Mouse (Mus musculus): ENCODE data around the gene Gmpr. TPM values are rescaled to one million over a fixed set of nuclear protein-coding genes. Genes with fewer than 3 reads are reported as not detected.

Gmpr gene
- total RNA-seq, 2 experiments from 2014 or later = 41.8 to 47.4 TPM

DNA sequence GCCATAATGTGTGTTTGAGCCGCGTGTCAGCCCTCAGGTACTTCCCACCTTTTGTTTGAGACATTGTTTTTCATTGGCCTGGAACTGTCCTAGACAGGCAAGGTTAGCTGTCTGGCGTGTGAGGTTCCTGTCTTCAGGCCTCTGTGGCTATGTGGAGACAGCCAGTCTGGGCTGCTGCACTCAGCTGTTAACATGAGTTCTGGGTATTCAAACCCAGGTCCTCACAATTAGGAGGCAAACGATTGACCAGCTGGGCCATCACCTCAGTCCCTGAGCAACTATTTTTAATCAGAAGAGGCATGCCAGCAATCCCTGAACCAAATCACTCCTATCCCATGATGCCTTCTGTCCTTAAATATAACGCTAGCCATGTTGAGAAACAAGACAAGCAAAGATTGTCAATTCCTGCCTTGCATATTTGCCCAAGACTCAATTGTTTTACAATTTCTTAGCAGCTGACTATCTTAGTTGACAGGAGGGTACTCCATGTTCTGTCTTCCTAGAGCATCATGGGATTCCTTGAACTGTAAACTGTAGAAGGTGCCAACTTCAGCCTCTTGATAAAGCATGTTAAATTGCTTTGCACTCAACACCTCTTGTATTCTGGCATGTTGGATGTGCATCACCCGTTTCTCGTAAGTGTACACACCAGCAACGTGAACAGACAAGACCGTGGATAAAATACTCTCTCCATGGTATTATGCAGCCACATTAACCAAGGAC is 28.6 kb downstream of the Gmpr start:
- intact Hi-C loops (cut with DNase I) = loop anchor here (5.0 kb wide), 2 partner anchors 426 to 721 kb away; no protein-coding TSS in a partner anchor
- no peak for DNase-seq (ENCODE audit: low spot score in 2 of 2)

DNA sequence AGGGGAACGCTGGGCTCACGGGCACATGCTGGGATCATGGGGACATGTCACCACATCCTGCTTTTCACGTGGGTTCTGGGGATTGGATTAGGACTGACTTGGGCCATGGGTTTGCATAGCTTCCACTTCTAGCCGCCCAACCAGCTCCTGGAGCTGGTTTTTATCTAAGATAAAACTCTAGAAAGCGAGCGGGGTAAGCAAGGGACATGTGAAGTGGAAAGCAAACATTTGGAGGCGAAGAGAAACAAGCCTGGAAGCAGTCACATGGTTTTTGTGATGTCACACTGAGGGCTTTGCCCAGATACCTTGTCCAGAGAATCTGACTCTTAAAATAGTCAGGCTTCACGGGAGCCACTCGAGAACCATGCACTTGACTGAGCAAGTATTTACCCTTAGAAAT is 29.9 kb downstream of the Gmpr start:
- intact Hi-C loops (cut with DNase I) = loop anchor here (5.0 kb wide), 2 partner anchors 425 to 720 kb away; no protein-coding TSS in a partner anchor
- no peak for DNase-seq (ENCODE audit: low spot score in 2 of 2)

DNA sequence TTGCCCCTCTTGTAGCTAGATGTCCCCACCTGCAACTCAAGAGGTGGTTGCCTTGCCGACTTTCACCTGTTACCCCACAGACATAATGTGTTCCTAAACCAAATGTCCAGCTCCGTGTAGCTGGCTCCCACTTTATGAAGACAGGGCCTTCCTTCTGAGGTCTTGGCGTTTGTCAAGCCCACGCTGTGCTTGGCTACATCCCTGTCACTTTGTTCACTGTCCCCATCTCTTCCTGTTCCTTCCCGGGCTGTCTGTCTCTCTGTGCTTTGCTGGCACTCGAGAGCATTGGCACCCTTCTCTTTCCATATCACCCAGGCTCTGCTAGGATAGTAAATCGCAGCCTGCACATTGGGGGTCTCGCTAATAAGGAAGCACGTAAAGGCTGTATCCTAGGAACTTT is 30.8 kb downstream of the Gmpr start:
- intact Hi-C loops (cut with DNase I) = loop anchor here (2.0 to 5.0 kb wide), 3 partner anchors 33 to 719 kb away; no protein-coding TSS in a partner anchor
- DNase-seq (ENCODE audit: low spot score in 2 of 2) = no peak

GRCm38 (mm10) chr13:45538532-45539204 is 31.4 kb downstream of the Gmpr start:
- intact Hi-C loops (cut with DNase I) = loop anchor here (2.0 to 5.0 kb wide), 3 partner anchors 32 to 719 kb away; no protein-coding TSS in a partner anchor
- DNase-seq (ENCODE audit: low spot score in 2 of 2) = peak; percentile 71 to 90

DNA sequence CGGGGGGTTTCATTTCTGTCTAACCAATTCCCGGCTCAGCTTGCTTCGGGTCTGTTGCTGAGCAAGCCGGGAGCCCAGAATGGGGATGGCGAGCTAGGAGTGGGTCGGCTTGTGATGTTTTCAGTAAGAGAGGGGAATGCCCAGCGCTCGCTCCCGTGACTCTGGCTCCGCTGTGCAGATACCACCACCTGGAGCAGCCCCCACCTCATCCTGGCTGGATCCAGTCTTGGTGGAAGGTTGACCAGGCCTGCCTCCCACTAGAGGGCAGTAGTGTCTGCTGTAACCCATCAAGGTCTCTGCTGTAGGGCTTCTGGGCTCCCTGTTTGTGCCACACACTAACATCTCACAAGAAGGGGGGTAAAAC is 31.9 kb downstream of the Gmpr start:
- DNase-seq (ENCODE audit: low spot score in 2 of 2) = peak; percentile 85 to 89

GRCm38 (mm10) chr13:45545974-45546373 is 38.7 kb downstream of the Gmpr start:
- intact Hi-C loops (cut with DNase I) = no loop called here
- DNase-seq (ENCODE audit: low spot score in 2 of 2) = no peak

More for the DNA sequence above, 31.9 kb downstream of the Gmpr start:
- intact Hi-C loops (cut with DNase I) = loop anchor here (2.0 to 5.0 kb wide), 3 partner anchors 32 to 718 kb away; no protein-coding TSS in a partner anchor

DNA sequence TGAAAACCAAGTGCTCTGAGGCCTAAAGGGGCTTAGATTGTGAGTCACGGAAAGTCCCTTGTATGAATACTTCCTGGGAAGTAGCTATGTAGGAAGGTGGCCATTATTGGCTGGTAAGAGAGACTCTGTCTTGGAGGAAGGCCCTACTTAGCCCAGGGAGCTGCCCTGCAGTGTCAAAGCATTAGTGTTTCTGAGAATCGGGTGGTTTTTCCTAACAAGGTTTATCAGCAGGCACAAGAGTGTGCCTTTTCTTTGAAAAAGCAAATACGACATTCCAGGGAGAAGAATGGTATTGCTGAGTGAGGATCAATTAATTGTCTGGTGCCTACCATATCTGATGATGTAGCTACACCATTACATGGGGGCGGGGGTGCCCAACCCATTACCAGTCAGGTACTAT is 39.7 kb downstream of the Gmpr start:
- no peak for DNase-seq (ENCODE audit: low spot score in 2 of 2)
- intact Hi-C loops (cut with DNase I) = no loop called here

DNA sequence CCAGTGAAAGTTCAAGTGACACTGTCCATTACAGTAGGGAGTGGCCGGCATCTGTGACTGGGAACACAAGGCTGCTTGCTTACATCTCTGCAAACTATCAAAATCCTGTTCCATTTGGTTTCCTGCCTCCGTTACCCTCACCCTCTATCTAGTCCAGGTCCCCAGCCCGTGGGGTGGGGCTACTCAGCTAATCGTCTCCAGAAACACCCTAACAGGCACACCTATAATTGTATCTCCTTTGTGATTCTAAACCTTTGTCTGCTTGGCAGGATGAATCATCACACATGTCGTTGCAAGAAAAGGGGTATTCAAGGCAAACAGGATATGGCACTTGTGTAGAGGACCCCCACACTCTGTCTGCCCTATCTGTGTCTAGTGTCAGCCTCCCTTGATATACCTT is 40.3 kb downstream of the Gmpr start:
- intact Hi-C loops (cut with DNase I) = no loop called here
- no peak for DNase-seq (ENCODE audit: low spot score in 2 of 2)

- no peak for DNase-seq (ENCODE audit: low spot score in 2 of 2)
- intact Hi-C loops (cut with DNase I) = no loop called here
Observed at GRCm38 (mm10) chr13:45553674-45554073, 46.4 kb downstream of the Gmpr start.

DNA sequence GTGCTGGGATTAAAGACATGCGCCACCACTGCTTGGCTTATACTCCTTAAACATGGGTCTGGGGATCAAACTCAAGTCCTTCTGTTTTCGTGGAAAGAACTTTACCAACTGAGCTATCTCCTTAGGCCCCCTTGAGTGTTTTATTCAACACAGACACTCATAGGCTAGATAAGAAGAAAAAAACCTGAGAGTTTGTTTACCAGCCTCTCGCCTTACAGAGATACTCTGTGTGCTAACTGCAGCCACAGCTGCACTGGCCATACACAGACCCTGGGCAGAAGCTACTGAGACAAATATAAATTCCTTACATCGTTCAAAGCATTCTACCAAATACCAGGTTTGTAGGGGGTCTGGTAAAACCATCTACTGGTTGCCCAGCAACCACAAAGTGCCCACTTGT is 51.1 kb downstream of the Gmpr start:
- DNase-seq (ENCODE audit: low spot score in 2 of 2) = no peak
- intact Hi-C loops (cut with DNase I) = no loop called here

GRCm38 (mm10) chr13:45559258-45559657 is 52.0 kb downstream of the Gmpr start:
- DNase-seq (ENCODE audit: low spot score in 2 of 2) = no peak
- intact Hi-C loops (cut with DNase I) = no loop called here

DNA sequence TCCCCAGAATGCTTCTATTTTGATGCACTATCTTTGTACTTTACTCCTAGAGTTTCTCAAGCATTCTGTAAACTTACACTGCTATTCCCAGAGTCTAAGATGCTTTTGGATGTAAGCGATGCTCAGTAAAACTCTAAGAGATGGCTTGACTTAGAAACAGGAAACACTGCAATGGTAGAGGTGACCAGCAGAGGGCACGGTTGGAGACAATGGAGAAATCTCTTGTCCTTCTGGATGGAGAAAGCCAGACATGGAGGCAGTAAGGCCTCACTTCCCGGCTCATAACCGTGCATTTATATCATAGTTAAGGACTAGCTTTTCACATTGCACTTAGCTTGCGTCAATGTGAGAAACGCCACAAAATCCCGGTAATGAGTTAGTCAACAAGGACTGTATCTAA is 53.3 kb downstream of the Gmpr start:
- DNase-seq (ENCODE audit: low spot score in 2 of 2) = no peak
- intact Hi-C loops (cut with DNase I) = no loop called here

DNA sequence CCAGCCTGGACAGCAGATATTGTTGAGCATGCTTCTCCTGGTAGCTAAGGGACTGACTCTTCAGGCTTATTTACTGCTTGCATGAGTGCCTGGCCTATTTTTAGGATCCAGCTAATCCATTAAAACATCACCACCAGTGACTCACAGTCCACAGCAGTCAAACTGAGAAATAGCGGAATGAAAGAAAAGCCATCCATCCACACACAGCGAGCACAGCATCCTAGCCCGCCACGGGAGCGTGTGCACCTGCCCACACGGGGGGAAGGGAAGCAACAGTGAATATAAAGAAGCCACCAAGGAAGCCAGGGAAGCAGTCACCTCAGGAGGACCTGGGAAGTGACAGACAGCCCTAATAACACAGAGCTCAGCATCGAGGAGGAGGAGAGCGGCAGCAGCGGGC is 54.8 kb downstream of the Gmpr start:
- peak in 1 of 2 experiments; percentile 63 for DNase-seq (ENCODE audit: low spot score in 2 of 2)
- intact Hi-C loops (cut with DNase I) = no loop called here

DNA sequence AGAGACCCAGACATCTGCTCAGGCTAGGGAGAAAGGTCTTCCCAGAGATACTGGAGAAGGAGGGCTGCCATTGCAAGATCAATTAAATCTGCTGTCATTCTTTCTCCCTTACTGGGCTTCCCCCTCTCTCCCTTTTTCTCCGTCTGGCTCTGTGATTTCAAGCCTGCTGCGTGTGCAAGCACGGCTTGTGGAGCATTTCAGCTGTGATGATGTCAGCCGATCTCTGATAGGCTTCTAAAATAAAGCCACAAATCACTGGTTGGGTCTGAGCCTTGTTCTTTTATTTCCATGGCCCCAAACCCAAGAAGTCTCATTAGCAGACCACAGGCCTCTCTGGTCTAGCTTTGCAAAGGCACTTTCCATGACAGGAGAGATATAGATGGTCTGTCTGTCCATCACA is 57.7 kb downstream of the Gmpr start:
- intact Hi-C loops (cut with DNase I) = no loop called here
- no peak for DNase-seq (ENCODE audit: low spot score in 2 of 2)

GRCm38 (mm10) chr13:45569932-45570331 is 62.7 kb downstream of the Gmpr start:
- intact Hi-C loops (cut with DNase I) = loop anchor here (2.0 to 5.0 kb wide), 2 partner anchors 31 to 67 kb away; no protein-coding TSS in a partner anchor

GRCm38 (mm10) chr13:45571795-45572262 is 64.6 kb downstream of the Gmpr start:
- intact Hi-C loops (cut with DNase I) = loop anchor here (2.0 to 5.0 kb wide), 2 partner anchors 33 to 65 kb away; no protein-coding TSS in a partner anchor
- peak; percentile 87 to 89 for DNase-seq (ENCODE audit: low spot score in 2 of 2)

More at GRCm38 (mm10) chr13:45569932-45570331, 62.7 kb downstream of the Gmpr start:
- peak; percentile 39 to 80 for DNase-seq (ENCODE audit: low spot score in 2 of 2)

DNA sequence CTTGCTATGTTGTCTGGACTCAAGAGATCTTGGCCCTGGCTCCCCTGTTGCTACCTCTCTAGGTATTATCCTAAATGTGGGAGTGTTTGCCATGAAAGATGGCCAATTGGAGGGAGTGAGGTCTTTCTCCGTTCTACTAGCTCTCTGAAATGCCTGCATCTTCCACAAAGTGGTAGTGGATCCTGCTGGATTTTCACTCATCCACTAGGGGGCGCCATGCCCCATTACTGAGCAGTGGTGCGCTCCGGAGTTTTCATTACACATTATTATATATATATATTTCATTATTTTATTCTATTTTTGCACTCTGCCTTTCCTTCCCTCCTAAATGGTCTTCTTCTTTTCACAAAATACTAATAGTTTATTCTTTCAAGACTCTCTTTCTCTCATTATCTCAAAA is 65.5 kb downstream of the Gmpr start:
- intact Hi-C loops (cut with DNase I) = loop anchor here (5.0 kb wide), 1 partner anchor 65 kb away; no protein-coding TSS in a partner anchor
- peak; percentile 67 to 68 for DNase-seq (ENCODE audit: low spot score in 2 of 2)

GRCm38 (mm10) chr13:45576185-45576584 is 68.9 kb downstream of the Gmpr start:
- intact Hi-C loops (cut with DNase I) = no loop called here
- no peak for DNase-seq (ENCODE audit: low spot score in 2 of 2)

GRCm38 (mm10) chr13:45577366-45577765 is 70.1 kb downstream of the Gmpr start:
- DNase-seq (ENCODE audit: low spot score in 2 of 2) = no peak
- intact Hi-C loops (cut with DNase I) = no loop called here

- intact Hi-C loops (cut with DNase I) = no loop called here
- peak in 1 of 2 experiments; percentile 43 for DNase-seq (ENCODE audit: low spot score in 2 of 2)
Observed at GRCm38 (mm10) chr13:45577784-45578183, 70.5 kb downstream of the Gmpr start.
